Mouse (Mus musculus) cerebellum, adult 2 months (tissue): ENCODE measurements around the gene Plxna2.

Source experiments
- CTCF ChIP-seq: fragments of 200-500 bp; IDR thresholded peaks from 2 replicates; pipeline ENCODE4 v1.5.1; 2011; ENCODE audit warnings: low read depth, mild to moderate bottlenecking, control low read depth, low read length, moderate library complexity, borderline replicate concordance; ENCODE audit not compliant: insufficient read depth
- POLR2A ChIP-seq: fragments of 200-500 bp; IDR thresholded peaks from 2 replicates; pipeline ENCODE4 v1.6.1; 2011; ENCODE audit warnings: low read length, control low read depth, borderline replicate concordance; ENCODE audit not compliant: insufficient read depth

GRCm38 (mm10) chr1:194580539-194580938 lies 37.5 kb upstream of the Plxna2 start:
- no peak for TF ChIP-seq POLR2A
- TF ChIP-seq CTCF = no peak
